Mouse (Mus musculus) stomach, postnatal 0 days (tissue): ENCODE measurements around the gene Clnk.

ENCODE experiments used
- CTCF ChIP-seq: IDR thresholded peaks from 2 replicates; pipeline ENCODE4 v1.5.1; 2016; ENCODE audit warnings: antibody characterized with exemption, low read depth, mild to moderate bottlenecking, moderate library complexity
- EP300 ChIP-seq: optimal IDR thresholded peaks from 2 replicates; pipeline ENCODE3; 2016; ENCODE audit warnings: antibody characterized with exemption

- TF ChIP-seq CTCF: no peak
- TF ChIP-seq EP300: no peak
Measured at GRCm38 (mm10) chr5:38850171-38850570, 26.4 kb downstream of the Clnk start.
